Mouse (Mus musculus): ENCODE data around the gene Arntl. TPM values are rescaled to one million over a fixed set of nuclear protein-coding genes. Genes with fewer than 3 reads are reported as not detected.

Arntl gene
- total RNA-seq (2021): 10 to 100 TPM in 1 of 2 experiments, 1 to 10 TPM in 1; 9.6 to 10.0 TPM

DNA sequence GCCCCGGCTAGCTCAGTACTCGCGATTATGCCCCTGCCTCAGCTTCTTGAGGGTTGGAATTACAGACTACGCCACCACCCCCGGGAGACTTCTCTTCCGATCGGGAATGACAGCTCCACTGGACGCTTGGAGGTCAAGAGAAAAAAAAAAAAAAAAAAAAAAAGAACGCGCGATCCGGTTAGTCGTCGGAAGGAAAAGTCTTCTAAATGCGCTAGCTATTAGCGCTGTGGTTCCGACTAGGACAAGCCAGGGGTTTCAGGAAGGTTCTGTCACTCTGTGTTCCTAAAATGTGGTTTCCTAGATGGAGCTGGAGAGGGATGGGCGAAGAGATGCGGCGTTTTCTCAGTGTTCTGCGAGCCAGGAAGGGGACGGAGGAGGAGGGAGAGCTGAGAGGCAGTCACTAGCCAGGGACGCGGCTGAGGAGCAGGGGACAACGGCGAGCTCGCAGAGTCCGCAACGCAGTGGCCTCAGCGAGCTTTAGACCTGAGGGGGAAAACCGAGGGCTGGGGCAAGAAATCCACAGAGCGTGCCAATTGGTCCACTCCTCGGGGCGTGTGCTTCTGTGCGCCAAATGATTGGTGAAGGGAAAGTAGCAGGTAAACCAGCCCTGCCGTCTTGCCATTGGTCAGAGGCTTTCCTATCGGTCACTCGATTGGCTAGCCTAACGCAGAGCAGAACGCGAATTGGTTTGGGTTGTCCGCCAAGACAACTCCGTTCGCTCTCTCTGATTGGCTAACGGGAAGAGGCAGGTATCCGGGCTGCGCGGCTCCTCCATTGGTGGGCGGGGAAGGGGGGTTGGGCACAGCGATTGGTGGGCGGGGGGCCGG lies at the start of gene Arntl:
Gene Arntl, plus strand, starts transcription at position 822 of the 827 bp plus-strand sequence.
- DNase-seq: peak; percentile 95

DNA sequence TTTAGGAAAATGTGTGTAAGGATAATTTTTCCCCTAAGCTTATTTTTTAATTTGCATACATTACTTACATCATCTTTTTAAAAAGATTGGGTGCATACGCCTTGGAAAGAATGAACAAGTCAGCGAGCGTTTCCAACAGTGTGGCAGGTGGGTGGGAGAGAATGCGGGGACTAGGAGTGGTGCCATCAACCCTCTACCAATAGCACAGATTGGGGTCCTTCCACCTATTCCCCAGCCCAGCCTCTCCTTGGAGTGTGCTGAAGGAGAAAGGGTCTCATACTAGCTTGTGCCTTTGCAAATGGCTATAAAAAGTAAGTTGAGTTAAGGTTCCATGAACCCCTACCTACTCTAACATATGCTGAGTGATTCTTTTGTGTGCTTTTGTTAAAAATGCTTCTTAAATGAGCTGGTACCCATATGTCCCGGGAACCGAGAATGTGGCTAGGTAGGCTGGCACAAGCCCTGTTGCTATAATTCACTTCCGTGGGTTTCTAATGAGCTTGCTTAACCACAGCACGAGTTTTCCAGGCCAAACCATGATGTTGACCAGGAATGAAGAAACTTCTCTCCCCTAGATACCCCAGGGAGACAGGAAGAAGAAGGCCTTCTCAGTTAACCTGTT lies 46.1 kb upstream of the Arntl start:
- DNase-seq: no peak

GRCm38 (mm10) chr7:113164719-113165118 lies 42.5 kb upstream of the Arntl start:
- no peak for DNase-seq

- peak; percentile 55 for DNase-seq
Observed at GRCm38 (mm10) chr7:113167092-113167491, 40.2 kb upstream of the Arntl start.

- DNase-seq: no peak
Observed at GRCm38 (mm10) chr7:113168609-113169008, 38.7 kb upstream of the Arntl start.

DNA sequence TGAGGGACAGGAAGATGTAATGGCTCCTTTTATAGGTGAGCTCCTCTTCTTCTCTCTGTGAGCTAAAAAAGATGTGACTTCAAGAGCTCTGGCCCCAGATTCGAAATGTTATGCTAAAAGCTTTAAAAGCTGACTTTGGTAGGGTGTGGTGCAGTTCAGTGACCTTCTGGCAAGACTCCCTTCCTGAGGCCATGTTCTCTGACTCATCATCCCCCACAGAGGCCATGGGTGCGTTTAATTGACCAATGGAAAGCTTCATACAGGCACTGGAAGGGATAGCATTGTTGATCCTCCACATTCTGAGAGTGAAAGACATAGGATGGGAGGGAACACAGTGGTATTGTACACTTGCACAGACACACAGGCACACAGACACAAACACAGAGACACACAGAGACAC lies 34.8 kb upstream of the Arntl start:
- DNase-seq: no peak

DNA sequence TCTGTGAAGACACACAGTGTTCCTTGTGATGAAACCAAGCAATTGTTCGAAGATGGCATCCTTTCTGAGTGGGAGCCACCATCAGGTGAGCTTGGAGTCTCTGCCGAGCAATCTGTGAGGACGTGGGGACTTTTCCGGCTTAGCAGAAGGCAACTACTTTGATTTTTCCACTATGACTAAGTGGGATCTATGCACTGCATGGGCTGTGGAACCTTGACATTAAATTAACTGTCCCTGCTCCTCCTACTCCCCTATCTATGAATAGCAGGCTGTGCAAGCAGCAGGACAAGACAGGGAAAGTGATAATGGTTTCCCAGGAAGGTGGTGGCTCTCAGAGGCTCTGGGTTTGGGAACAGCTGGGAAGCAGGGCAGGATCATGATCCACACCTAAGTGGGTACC lies 31.8 kb upstream of the Arntl start:
- no peak for DNase-seq

DNA sequence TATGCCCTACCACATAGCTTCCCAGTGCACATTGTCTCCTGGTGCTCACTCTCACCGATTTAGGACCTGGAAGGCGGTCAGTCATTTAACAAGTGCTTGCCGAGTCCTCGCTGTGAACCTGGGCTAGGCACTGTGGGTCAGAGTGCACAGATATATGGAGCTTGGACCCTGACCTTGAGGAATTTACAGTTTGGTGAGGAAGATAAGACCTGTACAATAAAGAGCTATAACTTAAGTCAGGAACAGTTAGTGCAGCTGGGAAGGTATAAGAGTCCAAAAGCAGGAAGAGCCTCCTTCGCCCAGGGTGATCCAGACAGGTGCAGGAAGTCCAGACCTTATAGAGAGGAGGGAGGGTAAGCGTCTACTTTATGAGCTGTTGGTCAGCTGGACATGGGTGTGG lies 29.2 kb upstream of the Arntl start:
- DNase-seq: no peak

DNA sequence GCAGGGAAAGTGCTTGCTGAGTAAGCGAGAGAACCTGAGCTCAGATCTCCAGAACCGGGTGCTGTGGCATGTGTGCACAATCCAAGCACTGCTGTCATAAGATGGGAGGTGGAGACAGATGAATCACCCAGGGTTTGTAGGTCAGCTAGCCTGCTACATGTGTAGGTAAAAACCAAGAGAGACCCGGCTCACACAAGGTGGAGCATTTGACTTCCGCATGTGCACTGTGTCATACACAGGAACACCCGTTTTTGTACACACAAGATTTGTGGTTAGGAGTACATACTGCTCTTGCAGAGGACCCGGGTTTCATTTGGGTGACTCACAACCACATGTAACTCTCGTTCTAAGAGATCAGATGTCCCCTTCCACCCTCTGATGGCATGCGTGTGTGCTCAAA lies 23.5 kb upstream of the Arntl start:
- no peak for DNase-seq

DNA sequence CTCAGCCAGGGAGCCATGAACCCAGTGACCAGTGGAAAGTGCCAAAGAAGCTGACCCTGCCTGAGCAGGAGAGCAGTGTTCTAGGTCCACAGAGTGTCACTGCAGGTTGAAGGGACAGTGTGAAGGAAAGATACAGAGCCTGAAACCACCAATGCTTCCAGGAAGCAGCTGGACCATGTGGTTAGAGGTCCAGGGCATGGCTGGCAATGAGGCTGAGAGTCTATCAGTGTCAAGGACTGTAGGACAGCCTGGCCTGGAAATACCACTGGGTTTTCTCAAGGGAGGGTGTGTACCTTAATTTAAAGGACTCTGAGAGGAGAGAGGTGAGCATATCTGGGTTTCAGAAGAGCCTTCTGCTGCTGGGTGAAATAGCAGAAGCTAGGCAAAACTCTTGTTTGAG lies 22.2 kb upstream of the Arntl start:
- DNase-seq: no peak

GRCm38 (mm10) chr7:113186041-113186800 lies 21.0 kb upstream of the Arntl start:
- DNase-seq: no peak

- DNase-seq: no peak
Observed at GRCm38 (mm10) chr7:113188091-113188490, 19.2 kb upstream of the Arntl start.

DNA sequence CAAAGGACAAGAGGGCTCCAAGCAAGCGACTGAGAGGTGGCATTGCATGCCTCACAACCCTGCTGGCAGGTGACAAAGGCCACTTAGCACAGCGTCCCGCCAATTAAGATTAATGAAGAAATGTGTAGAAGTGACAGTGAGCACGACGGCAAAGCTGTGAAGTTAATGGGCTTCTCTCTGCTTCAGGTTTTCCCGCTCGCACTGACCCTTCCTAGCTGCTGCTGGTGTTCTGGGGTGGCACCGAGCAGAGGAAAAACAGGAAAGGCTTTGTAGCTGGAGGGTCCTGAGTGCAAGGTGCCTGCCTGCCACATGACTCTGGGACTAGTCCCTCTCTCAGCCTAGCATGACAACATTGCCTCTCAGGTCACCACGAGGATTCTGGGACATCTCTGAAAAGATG lies 18.7 kb upstream of the Arntl start:
- no peak for DNase-seq

- no peak for DNase-seq
Observed at GRCm38 (mm10) chr7:113191787-113192186, 15.5 kb upstream of the Arntl start.

- DNase-seq: no peak
Observed at GRCm38 (mm10) chr7:113192714-113193365, 14.4 kb upstream of the Arntl start.

- no peak for DNase-seq
Observed at GRCm38 (mm10) chr7:113193872-113194271, 13.4 kb upstream of the Arntl start.

DNA sequence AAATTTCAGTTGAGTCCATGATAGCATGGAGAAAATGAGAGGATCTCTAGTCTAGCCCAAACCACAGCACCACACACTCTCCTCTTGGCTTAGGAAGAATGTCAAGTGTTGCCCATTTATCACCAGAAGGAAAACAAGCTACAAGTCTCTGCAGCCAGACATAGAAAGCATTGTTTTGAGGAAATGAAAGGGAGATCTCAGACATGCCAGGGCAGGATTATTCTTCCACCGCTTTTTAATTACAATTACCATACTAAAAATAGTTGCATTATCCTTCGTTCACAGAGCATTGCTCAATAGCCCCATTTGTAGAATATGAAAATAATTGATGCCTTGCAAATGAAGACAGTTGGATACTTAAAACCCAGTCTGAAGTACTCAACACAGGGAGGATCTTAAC lies 12.0 kb upstream of the Arntl start:
- no peak for DNase-seq

DNA sequence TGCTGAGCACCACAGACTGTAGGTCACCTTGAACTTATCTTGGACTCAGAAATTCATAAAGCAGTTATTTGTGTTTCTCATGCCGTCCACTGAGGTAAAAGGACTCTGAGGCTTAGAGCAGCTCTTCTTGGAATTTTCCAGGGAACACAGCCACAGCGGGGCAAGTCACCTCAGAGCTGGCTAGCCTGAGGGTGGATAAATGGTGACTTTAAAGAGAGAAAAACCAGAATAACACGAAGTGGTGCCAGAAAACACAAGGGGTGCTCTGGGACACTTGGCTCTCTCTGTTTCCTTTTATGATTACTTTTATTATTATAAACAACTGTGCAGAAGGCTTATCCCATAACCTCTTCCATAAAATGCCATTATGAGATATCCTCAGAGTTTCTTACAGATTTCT lies 11.1 kb upstream of the Arntl start:
- no peak for DNase-seq

DNA sequence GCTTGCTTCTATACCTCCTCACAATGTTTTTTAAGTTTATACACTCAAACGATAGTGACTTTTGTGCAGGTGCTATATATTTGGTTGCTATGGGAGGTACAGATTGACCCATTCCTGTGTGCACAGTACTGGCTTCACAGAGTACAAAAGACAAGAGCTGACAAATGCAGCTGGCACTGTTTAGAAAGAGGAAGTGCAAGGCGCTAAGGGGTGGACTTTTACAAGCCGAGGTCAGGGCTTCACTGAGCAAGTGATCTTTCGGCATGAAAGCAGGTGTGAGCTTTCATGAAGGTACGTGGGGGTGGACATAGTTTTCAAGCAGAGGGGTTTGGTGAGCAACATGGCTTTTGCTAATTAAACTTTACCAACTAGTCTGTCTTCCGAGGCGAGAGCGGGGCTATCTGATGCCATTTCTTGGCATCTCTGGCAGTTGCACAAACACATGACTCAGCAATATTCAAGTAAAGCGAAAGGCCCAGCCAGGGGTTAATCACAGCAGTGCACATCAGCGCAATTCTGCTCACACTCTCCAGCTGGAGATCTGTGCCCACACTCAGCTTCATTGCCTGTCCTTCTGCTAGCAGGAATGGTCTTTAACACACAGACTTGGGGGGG lies 10.0 kb upstream of the Arntl start:
- DNase-seq: no peak

DNA sequence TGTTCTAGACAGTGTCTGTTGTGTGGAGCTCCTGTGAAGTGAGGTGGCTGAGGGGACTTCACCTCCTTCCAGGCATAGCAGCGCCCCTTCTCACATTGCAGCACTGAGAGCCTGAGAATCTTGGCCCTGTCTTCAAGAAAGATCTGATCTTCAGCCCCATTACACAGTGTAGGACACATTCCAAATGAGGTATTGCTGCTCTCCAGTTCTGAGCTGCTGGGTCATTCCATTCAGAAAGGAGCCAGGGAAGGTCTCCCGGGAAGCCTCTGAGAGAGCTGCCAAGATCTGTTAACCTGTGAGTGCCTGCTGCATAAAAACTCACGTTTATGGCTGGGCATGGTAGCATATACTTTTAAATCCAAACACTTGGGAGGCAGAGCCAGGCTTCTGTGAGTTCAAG lies 5.7 kb upstream of the Arntl start:
- peak; percentile 25 for DNase-seq

DNA sequence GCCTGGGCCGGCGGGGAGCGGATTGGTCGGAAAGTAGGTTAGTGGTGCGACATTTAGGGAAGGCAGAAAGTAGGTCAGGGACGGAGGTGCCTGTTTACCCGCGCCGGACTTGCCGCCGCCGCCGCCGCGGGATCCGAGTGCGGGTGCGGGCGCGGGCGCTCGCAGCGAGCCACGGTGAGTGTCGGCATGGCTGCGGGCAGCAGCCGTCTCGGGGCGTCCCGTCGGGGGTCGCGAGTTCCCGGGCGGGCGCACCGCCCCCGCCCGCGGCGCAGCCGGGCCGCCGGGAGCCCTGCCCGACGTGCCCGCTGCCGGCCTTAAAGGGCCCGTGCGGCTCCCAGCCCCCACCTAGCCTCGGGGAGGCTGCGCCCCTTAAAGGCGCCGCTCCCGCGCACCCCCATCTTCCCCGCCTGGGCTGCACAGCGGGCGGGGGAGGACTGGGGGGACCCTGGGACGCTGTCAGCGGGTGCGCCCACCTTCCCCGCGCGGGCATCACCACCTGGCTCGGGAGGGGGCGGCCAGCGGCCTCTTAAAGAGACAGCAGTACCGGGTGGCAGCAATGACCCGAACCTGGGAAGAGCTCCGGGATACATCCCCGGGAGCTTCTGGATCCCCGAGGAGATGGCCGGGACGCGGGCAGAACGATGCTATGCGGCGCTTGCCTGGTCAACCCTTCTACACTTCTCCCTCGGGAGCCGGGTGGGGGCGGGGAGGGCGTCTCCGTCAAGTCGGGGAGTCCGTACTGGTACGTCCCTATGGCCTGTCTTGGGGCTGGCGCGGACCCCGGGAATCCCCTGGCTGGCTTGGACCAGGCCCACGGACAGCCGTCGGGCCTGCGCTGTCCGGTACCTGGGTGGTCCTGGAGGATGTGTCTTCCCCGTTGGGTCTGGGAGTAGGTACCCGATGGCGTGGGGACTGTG lies 464 bp downstream of the Arntl start:
- DNase-seq: peak; percentile 67
